Mouse (Mus musculus) c-Kit-positive CD71-positive TER-119-negative erythroid progenitor cells, embryonic 14.5 days (primary cell): ENCODE data around the gene Zfp985.
"Not testable (repeated sequence)": the region's sequence is repeated elsewhere in the genome, so short reads cannot be mapped to it uniquely, and the experiment has no call there.

Source experiments
- DNase-seq: peaks from one replicate; pipeline ENCODE4 v3.0.0-alpha.2; 2013; ENCODE audit warnings: low read depth

The Zfp985 gene

DNA sequence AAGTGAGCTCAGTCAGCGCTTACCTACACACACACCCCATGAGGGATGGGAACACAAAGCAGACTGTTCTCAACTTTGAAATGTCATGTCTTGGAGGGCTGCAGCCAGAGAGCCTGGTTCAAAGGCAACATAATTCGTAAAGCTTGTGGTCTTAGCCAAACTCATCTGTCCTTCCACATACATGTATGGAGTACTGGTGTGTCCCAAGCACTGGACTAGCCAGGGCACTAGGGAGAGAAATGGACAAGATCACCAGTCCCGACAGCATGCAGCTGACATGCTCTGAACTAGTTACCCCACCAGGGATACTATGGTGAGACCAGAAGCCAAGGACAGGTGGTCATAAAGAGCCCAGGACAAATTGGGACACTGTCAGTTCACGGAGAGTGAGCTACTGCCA is 50.7 kb downstream of the Zfp985 start:
- DNase-seq: no peak

- DNase-seq: no peak
Observed at GRCm38 (mm10) chr4:147605521-147605920, 52.4 kb downstream of the Zfp985 start.

DNA sequence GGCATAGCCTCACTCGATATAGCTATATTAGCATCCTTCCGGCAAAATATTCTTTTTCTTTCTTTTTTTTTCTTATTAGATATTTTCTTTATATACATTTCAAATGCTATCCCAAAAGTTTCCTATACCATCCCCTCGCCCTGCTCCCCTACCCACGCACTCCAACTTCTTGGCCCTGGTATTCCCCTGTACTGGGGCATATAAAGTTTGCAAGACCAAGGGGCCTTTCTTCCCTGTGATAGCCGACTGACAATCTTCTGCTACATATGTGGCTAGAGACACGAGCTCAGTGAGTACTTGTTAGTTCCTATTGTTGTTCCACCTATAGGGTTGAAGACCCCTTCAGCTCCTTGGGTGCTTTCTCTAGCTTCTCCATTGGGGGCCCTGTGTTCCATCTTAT is 53.4 kb downstream of the Zfp985 start:
- DNase-seq: not testable (repeated sequence)

DNA sequence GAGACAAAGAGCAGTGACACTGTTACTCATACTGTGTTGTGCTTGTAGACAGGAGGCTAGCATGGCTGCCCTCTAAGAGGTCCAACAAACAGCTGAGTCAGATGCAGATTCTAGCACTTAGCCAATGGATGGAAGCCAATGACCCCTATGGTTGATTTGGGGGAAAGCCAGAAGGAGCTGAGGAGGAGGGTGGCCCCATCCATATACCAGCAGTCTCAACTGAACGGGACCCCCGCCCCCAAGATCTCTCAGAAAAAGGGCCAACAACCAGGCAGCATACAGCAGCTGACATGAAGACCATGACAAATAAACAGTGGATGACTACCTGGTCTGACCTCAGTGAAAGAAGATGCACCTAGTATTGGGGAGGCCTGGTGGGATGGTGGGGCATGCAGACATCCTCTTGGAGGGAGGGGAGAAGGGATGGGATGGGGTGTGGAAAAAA is 80.8 kb downstream of the Zfp985 start:
- not testable (repeated sequence) for DNase-seq
